Mouse (Mus musculus): ENCODE results near the gene Coa6. TPM values are rescaled to one million over a fixed set of nuclear protein-coding genes. Genes with fewer than 3 reads are reported as not detected.
A peak's percentile ranks its signal among the peaks of the same experiment; 100 is the strongest.
"Not testable (repeated sequence)": the region's sequence is repeated elsewhere in the genome, so short reads cannot be mapped to it uniquely, and the experiment has no call there.

The Coa6 gene
- 10 to 100 TPM; 24.1 to 30.6 TPM for total RNA-seq (2021)

DNA sequence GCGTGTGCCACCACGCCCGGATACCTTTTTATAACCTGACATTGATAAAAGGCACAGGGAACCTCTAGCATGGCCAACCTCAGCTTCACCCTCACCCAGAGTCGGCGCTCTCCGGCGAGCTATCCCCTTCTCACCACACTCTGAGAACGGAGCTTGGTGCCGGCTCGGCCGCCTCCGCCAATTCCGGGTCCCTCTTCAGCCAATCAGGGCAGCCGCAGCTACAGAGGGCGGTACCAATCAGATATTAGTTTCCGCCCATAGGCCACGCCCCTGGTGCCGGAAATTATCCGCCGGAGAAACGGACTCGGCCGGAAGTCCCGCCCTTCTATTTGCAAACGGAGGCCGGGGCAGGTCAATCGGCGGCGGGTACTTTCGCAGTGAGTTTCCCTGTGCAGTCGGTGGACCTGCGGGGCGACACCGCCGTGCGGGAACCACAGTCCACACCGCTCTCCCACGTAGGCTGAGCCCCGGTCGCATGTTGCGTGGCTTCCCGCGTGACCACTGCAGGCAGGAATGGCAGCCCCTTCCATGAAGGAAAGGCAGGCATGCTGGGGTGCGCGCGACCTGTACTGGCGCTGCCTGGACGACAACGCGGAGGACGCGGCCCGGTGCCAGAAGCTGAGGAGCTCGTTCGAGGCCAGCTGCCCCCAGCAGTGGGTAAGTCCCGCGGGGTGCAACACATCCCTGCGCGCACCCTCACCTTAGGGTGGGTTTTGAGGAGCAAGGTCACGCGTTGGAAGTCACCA is at the start of gene Coa6:
Gene Coa6 (plus strand): TSS at position 342 of the 746 bp plus-strand sequence.
- peak; percentile 97 to 98 for DNase-seq (ENCODE audit: low spot score in 2 of 2)
- intact Hi-C loops (cut with DNase I) = loop anchor here (5.0 kb wide), 2 partner anchors 165 to 525 kb away; partner anchors contain the start of gene Tomm20

DNA sequence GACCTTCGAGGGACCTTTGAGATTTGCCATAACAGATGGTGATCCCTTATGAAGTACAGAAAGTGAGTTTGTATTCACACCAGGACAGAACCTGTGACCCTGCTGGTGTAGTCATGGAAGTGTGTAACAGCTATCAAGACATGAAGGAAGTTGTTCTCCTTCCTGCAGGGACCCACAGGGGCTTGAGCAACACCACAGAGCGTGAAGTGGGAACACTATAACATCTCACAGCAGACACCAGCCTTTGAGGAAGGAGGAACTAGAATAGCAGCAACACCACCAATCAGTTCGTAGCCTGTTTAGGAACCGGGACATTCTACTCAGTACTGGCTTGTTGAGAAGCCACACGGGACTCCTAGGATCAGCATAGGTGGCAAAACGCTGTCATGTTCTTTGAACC is 42.7 kb upstream of the Coa6 start:
- intact Hi-C loops (cut with DNase I) = no loop called here
- DNase-seq (ENCODE audit: low spot score in 2 of 2) = no peak

DNA sequence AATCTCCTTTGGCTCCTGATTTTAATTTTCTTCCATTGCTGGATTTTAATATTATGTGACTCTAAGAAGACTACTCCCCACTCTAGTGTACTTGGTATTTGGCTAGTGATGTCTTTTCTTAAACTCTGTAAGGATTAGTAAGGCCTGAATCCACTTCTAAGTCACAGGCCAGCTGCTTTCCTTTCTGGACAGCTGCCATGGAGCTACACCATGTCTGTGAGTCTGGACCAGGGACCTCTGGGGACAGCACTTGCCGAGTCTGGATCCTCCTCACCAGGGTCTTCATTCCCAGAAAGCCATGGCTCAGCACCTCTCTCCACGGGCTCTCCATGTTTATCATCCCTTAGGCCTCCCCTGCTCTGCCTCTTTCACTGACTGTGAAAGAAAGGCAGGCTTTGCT is 42.2 kb upstream of the Coa6 start:
- intact Hi-C loops (cut with DNase I) = loop anchor here (5.0 kb wide), 2 partner anchors 123 to 428 kb away; no protein-coding TSS in a partner anchor
- DNase-seq (ENCODE audit: low spot score in 2 of 2) = no peak

DNA sequence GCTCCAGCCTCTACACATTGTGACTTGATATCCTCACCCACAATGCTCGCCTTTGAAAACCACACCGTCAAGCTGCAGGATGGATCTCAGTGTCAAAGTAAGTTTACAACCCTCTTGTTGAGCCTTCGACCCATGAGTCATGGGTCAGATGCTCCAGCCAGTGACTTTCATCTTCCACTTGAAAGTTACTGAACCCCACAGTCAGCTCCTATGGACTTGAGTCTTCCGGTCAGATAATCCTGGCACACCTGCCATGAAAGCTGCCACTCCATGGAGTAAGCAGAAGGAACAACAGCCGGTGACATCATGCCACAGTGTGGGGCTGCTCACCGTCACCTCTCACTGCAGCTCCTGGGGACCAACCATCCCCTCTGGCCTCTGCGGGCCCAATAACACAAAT is 41.0 kb upstream of the Coa6 start:
- no peak for DNase-seq (ENCODE audit: low spot score in 2 of 2)
- intact Hi-C loops (cut with DNase I) = loop anchor here (5.0 kb wide), 2 partner anchors 124 to 429 kb away; no protein-coding TSS in a partner anchor

DNA sequence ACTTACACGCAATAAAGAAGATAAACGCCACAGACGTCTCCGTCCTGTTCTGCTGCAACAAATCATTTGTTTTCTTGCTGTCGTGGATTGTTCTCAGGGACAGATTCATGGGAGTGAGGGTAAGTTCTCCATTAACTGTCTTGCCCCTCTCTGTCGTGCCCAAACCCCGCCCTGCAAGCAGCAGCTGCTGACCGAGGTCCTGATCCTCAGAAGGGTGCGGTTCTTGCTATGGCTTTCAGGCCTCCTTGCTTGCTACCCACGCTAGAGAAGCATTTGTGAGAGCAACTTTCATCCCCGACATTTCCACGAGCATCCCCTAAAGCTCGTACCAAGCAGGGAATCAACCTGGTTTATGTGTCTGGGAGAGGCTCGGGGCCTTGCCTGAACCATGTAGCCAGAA is 40.1 kb upstream of the Coa6 start:
- intact Hi-C loops (cut with DNase I) = loop anchor here (5.0 kb wide), 2 partner anchors 125 to 430 kb away; no protein-coding TSS in a partner anchor
- DNase-seq (ENCODE audit: low spot score in 2 of 2) = no peak

DNA sequence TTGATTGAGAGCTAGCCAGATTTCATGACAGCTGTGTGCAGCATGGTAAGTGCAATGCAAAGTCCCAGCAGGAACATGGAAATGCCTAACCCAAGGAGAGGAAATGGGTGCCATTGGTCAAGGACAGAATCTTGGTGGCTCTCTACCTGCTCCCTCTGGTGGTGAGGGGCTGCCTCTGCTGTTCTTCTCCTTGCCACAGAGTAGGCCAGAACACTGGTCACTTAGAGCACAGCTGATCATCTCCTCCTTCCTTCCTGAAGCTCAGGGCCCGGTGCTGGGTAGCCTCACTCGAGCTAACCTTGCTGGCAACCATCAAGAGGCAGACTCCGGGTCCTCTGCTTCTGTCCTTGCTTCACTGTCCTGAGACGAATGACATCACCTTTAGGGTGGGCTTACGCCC is 39.6 kb upstream of the Coa6 start:
- intact Hi-C loops (cut with DNase I) = loop anchor here (5.0 kb wide), 2 partner anchors 125 to 430 kb away; no protein-coding TSS in a partner anchor
- peak; percentile 37 to 52 for DNase-seq (ENCODE audit: low spot score in 2 of 2)

DNA sequence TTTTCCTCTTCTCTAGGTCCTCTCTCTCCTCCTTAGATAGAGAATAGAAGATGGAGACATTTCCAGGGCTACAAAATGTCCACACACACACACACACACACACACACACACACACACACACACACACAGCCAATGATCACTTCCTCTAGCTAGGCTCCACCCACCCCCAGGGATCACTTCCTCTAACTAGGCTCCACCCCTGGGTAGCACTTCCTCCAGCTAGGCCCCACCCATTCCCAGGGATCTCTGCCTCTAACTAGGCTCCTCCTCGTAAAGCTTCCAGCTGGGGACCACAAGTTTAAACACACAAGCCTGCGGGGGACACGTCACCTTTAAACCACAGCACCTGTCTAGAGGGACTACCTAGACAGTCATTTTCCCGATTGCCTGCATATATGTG is 34.7 kb upstream of the Coa6 start:
- intact Hi-C loops (cut with DNase I) = no loop called here
- no peak for DNase-seq (ENCODE audit: low spot score in 2 of 2)

DNA sequence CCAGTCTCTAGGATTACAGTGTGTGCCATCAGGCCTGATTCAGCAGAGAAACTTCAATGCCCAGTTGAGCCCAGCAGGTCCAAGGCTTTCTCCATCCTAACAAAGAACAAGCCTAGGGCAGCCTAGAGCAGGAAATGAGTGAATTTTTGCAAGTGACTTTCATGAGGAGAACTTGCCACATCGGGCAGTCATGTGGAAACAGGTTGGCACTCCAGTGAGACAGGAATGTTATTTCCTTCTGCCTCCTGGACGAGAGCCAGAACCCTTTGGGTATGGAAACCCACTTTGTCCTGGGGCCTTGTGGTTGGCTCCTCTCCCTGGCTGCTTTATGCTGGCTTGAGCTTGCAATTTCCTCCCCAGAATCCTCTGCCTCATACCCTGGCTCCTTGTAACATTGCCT is 30.8 kb upstream of the Coa6 start:
- no peak for DNase-seq (ENCODE audit: low spot score in 2 of 2)
- intact Hi-C loops (cut with DNase I) = no loop called here

DNA sequence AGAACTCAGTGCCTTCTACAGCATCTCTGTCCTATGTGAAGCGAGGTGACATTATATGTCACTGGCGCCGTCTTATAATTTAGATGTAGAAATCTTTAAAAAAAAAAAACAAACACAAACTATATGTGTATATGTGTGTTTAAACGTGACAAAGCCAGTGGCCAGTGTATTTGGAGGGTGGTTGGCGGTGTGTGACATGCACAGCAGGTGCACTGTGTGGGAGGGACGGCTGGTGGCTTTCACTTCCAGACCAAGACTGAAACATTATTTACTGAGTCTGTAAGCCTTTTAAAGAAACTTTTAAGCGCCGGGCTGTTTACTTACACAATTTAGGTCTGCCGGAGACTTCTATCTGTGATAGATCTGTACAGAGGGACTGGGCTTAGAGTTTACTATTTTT is 26.9 kb upstream of the Coa6 start:
- DNase-seq (ENCODE audit: low spot score in 2 of 2) = no peak
- intact Hi-C loops (cut with DNase I) = no loop called here

DNA sequence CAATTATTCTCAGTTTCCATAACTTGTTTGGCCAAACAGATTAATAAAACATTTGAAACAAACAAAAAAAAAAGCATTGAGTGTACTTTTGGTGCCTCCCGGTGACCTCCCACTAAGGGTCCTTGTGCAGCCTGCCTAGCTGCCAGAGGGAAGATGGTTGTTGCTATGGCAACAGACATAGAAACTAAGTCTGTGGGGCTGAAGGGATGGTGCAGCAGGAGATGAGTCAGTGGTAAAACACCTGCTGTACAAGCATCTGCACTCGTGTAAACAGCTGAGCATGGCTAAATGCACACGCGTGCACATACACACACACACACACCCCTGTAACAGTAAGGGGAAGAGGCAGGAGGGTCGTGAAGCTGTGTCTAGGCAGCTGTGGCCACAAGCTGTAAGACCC is 26.4 kb upstream of the Coa6 start:
- intact Hi-C loops (cut with DNase I) = no loop called here
- peak in 1 of 2 experiments; percentile 41 for DNase-seq (ENCODE audit: low spot score in 2 of 2)

DNA sequence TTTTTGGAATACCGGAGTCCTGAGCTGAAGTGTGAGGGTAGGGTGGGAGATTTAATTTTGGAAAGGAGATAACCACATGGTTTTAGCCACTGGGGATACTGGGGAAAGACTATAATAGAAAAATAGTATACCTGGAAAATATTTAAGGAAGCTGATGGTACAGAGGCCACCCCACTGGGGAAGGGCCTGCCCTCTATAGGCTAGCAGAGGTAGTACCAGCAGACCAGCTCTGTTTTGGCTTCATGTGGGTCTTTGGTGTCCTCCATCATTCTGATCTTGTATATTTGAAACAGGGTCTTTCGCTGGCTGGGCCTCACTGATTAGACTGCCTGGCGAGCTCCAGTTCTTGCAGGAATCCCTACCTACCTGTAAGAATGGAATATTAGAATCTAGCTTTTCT is 24.0 kb upstream of the Coa6 start:
- intact Hi-C loops (cut with DNase I) = no loop called here
- DNase-seq (ENCODE audit: low spot score in 2 of 2) = no peak

DNA sequence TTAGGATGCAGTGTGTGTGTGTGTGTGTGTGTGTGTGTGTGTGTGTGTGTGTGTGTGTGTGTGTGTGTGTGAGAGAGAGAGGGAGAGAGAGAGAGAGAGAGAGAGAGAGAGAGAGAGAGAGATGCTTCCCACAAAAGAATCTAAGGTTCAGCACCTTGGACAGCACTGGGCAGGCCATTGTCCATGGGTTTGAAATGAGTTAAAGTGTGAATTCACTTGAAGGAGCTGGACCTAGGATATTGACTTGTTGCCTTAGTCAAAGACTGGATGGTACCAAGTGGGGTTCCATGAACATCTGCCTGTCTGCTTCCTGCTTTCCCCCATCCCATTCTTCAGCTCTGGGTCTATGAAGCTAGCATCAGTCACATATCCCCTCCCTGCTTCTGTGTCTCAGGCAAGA is 17.8 kb upstream of the Coa6 start:
- DNase-seq (ENCODE audit: low spot score in 2 of 2); intact Hi-C loops (cut with DNase I): not testable (repeated sequence)

DNA sequence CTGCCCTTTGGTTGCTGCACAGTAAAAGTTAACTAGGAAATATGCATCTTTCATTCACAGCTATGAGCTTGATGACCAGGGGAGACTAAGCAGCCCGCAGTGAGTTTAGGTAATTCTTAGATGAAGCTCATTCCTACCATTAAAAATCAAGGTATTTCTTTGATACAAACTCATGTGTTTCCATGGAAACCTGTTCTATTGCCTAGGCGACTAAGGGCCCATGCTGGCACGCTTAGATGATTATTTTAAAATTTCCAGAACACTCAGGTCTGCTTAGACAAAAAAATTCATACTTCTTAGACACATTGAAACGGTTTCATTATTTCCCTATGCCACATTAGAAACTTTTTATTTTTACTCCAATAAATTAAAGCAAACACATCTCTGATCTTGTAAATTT is 17.3 kb upstream of the Coa6 start:
- intact Hi-C loops (cut with DNase I) = no loop called here
- no peak for DNase-seq (ENCODE audit: low spot score in 2 of 2)

DNA sequence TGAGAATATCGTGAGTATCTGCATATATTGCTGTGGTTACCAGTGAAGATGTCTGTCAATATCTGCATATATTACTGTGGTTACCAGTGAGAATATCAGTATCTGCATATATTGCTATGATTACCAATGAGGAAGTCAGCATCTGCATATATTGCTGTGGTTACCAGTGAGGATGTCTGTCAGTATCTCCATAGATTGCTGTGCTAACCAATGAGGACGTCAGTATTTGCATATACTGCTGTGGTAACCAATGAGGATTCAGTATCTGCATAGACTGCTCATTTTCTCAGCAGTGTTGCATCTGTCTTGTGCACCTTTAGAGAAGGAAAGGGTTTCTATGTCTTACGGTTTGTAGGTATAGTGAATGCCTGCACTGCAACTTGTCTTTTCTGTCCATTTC is 1.5 kb upstream of the Coa6 start:
- DNase-seq (ENCODE audit: low spot score in 2 of 2) = no peak
- intact Hi-C loops (cut with DNase I) = loop anchor here (5.0 kb wide), 2 partner anchors 164 to 526 kb away; partner anchors contain the start of gene Tomm20

DNA sequence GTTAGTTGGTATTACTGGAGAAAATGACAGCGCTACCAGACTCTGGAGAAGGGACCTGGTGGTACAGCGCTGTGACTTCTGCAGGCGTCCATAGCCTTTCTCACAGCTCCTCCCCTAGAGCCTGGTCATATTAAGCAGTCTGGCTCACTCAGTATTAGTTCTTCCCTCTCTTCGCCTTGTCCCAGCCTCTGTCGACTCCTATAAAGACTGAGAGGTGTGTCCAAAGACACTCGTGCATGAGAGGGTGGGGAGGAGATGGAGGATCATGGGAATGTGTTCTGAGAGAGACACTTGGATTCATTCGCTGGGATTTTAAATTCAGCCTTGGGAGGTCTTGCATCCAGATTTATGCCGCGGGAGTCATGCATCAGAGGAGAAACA is 595 bp downstream of the Coa6 start:
- intact Hi-C loops (cut with DNase I) = loop anchor here (5.0 kb wide), 2 partner anchors 166 to 524 kb away; partner anchors contain the start of gene Tomm20
- peak in 1 of 2 experiments; percentile 52 for DNase-seq (ENCODE audit: low spot score in 2 of 2)

DNA sequence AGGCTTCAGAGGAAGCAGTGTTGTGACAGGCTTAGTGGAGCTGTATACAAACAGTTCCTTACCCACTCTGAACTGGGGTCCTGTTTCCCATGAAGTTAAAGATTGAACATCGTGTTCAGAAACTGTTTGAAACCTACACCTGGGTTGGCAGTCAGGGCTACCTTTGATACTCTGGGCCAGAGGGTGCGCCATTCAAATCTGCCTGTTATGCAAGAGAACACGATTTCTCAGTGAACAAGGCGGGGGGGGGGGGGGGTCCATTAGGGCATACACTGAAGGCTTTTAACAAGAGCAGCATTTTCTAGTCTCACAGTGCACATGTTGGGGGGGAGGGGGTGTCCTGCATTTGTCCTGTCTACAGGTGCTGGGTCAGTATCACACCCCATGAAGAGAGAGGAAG is 1.8 kb downstream of the Coa6 start:
- intact Hi-C loops (cut with DNase I) = loop anchor here (5.0 kb wide), 2 partner anchors 167 to 523 kb away; partner anchors contain the start of gene Tomm20
- DNase-seq (ENCODE audit: low spot score in 2 of 2) = no peak

DNA sequence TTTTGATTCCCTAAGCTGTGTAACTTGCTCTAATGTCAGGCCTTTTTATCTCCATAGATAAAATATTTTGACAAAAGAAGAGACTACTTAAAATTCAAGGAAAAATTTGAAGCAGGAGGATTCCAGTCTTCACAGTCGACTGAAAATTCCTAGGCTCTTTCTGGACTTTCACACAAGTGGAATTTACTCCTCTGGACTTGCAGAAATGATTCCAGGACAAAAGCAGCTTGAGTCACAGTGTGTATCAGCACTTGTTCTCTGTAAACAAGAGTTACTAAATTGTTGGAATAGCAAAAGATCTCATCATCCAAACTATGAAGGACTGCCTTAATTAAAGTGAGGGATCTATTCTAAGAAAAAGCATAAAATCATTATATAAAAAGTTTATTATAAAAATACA is 2.6 kb downstream of the Coa6 start:
- DNase-seq (ENCODE audit: low spot score in 2 of 2) = no peak
- intact Hi-C loops (cut with DNase I) = loop anchor here (5.0 kb wide), 2 partner anchors 168 to 522 kb away; partner anchors contain the start of gene Tomm20

DNA sequence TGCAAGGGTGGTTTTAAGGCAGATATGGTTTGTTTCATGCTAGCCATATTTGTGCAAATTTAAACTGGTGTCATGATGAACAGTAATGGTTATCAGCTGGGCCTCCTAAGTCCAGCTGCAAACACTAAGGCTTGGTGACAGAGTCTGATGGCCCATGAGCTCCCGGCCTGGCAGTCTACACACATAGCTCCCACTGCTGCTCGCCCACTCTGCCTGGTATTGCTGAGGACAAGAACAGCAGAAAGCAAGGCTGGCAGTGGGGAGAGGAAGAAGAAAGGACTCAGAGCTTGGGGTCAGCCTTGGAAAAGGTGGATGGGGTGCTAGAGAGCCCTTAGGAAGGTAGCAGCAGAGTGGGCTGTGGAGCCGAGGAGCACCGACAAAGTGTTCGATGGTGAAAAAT is 7.3 kb downstream of the Coa6 start:
- intact Hi-C loops (cut with DNase I) = no loop called here
- DNase-seq (ENCODE audit: low spot score in 2 of 2) = peak; percentile 41 to 70

DNA sequence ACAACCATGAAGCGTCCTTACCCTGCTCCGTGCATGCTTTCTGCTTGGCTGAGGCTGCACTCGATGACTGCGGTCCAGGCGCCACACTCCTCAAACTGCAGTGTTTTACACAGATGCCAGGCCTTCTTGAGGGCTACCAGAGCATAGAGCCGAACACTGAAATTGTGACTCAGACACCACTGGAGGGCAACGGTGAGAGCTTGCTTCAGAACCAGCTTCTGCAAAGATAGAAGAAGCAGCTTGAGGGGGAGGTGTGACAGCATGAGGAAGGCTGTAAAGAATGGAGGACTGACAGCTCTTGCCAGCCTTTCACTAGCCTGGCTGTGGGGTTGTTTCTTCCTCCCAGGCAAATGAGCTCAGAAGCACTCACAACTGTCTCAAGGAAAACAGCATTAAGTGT is 11.5 kb downstream of the Coa6 start:
- intact Hi-C loops (cut with DNase I) = no loop called here
- peak; percentile 57 to 90 for DNase-seq (ENCODE audit: low spot score in 2 of 2)

DNA sequence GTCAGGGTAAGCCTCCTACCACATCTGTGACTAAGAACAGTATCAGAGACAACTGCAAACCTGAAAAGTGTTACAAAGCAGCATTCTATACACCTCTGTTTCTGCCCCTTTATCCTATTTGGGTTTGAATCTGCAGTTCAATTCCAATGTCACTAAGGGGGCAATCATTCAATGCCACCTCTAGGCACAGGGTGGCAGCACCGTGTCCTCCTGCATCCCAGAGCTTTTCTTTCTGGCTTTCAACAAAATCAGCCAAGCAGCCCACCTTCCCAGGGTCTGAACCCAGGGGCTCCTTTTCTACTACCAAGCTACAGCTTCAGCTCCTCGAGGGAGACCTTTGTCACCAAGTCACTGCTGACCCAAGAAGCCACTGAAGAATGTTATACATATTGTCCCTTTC is 16.6 kb downstream of the Coa6 start:
- DNase-seq (ENCODE audit: low spot score in 2 of 2) = no peak
- intact Hi-C loops (cut with DNase I) = no loop called here

DNA sequence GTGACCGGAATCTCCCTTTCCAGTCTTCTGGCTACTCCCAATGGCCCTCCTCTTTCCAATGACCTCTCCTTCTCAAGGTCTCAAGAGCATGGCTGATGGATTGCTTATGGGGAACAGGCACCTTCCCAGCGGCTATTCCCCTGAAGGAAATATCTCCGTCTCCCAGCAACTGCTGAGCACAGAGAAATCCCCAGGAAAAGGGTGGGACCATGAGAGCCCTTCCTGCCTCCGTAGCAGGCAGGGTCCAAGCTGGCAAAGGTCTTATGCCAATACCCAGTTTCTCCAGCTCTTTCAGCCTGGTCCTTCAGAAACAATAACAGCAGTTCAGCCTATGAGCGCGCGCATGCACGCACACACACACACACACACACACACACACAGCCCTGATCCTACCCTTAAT is 28.8 kb downstream of the Coa6 start:
- DNase-seq (ENCODE audit: low spot score in 2 of 2) = no peak
- intact Hi-C loops (cut with DNase I) = no loop called here

Measured in left cerebral cortex, postnatal 25 days (tissue).